Mouse (Mus musculus) stomach, postnatal 0 days (tissue): ENCODE measurements around the gene Ptprn2.

Experiments used
- CTCF ChIP-seq: IDR thresholded peaks from 2 replicates; pipeline ENCODE4 v1.5.1; 2016; ENCODE audit warnings: antibody characterized with exemption, low read depth, mild to moderate bottlenecking, moderate library complexity
- EP300 ChIP-seq: optimal IDR thresholded peaks from 2 replicates; pipeline ENCODE3; 2016; ENCODE audit warnings: antibody characterized with exemption

DNA sequence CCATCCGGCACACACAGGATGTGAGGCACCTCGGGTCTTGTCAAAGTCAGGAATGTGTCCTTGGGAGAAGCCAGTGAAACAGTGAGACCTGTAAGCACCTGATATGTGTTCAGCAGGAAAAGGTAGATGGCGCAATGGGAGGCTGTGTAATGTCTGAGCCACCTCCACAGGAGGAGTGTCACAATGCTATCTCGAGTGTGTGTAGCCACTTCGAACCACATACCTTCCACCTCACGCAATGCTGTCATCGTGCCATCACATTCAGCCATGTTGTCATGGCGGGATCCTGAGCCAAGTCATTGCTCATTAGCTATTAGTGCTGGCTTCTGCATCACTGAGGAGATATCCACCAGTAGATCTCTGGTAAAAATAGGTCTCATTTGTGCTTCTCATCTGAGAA is 290.9 kb downstream of the Ptprn2 start:
- TF ChIP-seq CTCF, result no peak
- TF ChIP-seq EP300, result no peak
